Mouse (Mus musculus) layer of hippocampus, adult 11-12 months (tissue): ENCODE measurements around the gene Rpl19.

Experiments
- DNase-seq: peaks from one replicate; pipeline ENCODE4 v3.0.0; 2022; ENCODE audit warnings: low spot score

The Rpl19 gene

DNA sequence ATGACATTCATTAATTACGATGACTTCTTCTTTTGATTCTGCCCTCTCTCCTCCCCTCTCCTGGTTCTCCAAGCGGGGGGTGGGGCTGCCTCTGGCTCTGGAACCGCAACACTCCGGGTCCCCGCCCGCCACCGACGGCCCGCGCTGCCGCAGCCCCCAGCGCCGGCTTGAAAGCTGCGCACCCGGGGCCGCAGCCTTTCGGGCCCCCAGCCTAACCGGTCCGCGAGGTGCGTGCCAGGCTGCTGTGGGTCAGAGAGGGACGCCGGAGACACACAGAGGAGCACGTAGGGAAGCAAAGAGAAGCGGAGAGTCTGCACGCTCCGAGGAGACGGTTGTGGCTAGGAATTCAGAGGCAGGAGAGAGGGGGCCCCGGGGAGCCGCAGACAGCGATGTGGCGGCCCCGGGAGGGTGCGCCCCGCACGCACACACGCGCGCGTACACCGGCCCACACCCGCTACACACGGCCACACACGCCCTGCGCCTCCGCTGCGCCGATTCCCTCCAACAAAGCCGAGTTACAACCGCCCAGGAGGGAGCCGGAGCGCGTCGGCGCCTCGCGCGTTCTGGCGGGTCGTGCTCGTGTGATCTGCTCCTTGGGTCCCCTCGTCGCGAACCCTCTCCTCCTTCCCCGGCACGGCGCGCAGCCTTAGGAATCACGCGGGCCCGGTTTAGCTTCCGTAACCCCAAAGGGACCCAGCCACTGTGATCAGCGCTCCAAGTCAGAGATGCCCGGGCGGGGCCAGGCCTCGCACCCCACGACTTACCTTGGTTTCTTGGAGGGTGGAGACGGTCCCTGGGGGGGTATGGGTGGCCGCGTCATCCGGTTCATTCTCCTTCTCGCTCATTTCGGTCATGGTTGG, 25.8 kb downstream of the Rpl19 start:
- DNase-seq: no peak

- no peak for DNase-seq
Measured at GRCm38 (mm10) chr11:98052989-98053834, 26.7 kb downstream of the Rpl19 start, which contains the start of gene Stac2. TSS of gene Stac2 (minus strand) at chr11:98053462.

DNA sequence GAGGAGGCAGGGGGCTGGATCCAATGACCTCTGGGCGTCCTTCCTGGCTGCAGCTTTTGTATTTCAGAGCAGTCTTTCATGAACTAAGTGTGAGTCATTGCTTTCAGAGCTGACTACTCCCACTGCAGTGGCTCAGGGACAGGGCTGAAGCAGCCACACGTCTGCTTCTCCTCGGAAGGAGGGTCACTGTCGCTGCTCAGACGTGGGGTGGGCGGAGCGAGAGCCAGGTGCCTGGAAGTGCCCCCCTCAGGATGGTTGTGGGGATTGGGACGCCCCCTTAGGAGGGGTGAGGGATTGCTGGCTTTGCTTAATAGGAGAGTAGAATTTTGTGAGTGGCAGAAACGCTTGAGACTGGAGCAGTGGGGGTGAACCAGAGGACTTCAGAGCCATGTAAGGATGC, 31.0 kb downstream of the Rpl19 start:
- no peak for DNase-seq

DNA sequence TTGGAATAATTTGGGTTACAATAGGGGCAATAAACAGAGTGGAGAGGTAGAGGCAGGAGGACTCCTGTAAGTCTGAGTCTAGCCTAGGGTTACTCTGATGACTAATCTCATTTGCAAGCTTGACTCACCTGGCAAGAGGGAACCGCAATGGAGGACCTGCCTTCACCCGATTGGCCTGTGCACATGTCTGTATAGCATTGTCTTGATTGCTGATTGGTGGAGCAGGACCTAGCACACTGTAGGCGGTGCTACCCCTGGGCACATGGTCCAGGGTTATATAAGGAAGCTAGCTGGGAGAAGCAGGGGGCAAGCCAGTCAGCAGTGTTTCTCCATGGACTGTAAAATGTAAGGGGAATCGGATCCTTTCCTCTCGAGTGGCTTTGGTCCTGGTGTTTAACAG, 31.5 kb downstream of the Rpl19 start:
- no peak for DNase-seq

DNA sequence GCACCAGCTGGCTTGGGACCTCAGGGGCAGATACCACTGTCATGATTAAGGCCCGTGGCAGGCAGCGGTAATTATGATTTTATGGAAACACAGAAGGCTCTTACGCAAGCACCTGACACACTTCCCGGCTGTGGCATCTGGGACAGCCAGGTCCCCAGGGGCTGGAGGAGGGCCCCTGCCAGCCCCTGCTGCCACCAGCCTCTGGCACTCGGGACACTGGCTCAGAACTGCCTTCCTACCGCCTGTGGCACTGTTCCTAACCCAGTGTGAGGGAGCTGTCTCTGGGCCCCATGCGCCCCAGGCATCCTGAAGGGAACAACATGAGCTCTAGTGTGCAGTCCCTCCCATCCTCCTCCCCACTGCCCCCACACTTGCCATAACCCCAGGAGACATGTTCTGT, 33.2 kb downstream of the Rpl19 start:
- no peak for DNase-seq

GRCm38 (mm10) chr11:98060104-98060692, 33.7 kb downstream of the Rpl19 start:
- DNase-seq: no peak

- DNase-seq: no peak
Measured at GRCm38 (mm10) chr11:98061441-98061840, 34.9 kb downstream of the Rpl19 start.

GRCm38 (mm10) chr11:98061904-98062562, 35.5 kb downstream of the Rpl19 start:
- DNase-seq: no peak

GRCm38 (mm10) chr11:98066201-98066600, 39.7 kb downstream of the Rpl19 start:
- DNase-seq: no peak

DNA sequence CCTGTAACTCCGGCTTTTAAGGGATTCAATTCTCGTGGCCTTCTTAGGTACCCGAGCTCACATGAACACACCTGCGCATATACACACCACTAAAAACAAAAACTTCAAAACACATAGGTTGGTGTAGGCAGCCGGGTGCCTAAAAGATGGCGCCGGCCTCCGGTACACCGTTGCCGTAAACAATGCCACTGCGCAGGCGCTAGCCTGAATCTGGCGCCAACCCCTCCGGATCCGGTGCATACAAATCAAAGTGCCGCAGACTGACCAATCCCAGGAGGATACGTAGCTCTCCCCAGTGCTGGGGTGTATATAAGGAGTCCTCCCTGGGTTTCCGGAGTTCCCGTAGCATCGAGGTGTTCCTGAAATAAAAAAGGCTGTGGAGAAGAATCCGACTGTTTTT, 40.7 kb downstream of the Rpl19 start:
- DNase-seq: no peak

- no peak for DNase-seq
Measured at GRCm38 (mm10) chr11:98073442-98073841, 46.9 kb downstream of the Rpl19 start.

DNA sequence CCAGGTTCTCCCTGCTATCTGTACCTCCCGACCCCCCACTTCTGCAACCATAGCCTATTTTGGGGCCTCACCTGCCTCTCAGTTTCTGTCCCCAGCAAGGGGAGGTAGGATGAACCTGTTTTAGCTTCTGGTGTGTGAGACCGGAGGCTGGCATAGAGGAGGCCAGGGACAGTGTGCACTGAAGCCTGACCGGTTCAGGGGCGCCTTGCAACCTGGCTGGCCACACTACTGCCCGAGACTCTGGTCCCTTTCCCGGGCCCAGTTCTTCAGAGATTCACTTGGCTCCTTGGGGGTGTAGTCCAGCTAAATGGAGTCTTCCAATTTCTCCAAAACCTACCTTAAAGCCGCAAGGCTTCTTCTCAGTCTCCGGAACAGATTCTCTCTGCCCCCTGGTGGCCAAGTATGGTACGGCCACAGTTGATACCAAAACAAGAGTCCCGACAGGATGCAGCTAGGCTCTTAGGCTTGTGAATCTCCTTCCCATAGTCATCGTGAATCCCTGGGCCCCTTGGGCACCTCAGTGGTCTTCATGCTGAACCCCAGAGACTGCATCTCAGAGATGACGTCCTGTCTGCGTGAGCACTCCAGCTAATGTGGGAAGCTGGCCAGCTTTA, 48.8 kb downstream of the Rpl19 start:
- peak; percentile 94 for DNase-seq

- no peak for DNase-seq
Measured at GRCm38 (mm10) chr11:98077086-98077485, 50.6 kb downstream of the Rpl19 start.
